Mouse (Mus musculus): ENCODE data around the gene Hdc. TPM values are rescaled to one million over a fixed set of nuclear protein-coding genes. Genes with fewer than 3 reads are reported as not detected.

The Hdc gene
- total and polyA plus RNA-seq, 3 experiments, result 2.8 to 5.5 TPM; not detected in 1

- Histone ChIP-seq H3K36me3 (ENCODE audit: control insufficient read depth in 1 of 2, insufficient read depth in 2 of 2, low read length in 2 of 2) (peaks cover 0 to 6% of the 10 kb centered on the region in 2 experiments; a peak in 2 of 4 replicates), H3K27ac (ENCODE audit: control insufficient read depth, low read depth, low read length) (no peak overlapping the region), H3K4me3 (ENCODE audit: control insufficient read depth in 1 of 2, insufficient read depth in 1 of 2, low read depth in 2 of 2, low read length in 2 of 2) (no peak overlapping the region), H3K4me1 (ENCODE audit: control insufficient read depth in 1 of 2, insufficient read depth in 2 of 2, low read length in 2 of 2) (peaks cover 6 to 15% of the 10 kb centered on the region in 2 experiments), H3K9ac (ENCODE audit: control insufficient read depth, low read depth, low read length, poor library complexity, severe bottlenecking) (no peak overlapping the region), H3K9me3 (replicated peaks; ENCODE audit: insufficient read depth, low read length) (no peaks in the 10 kb centered on the region), H3K79me2 (ENCODE audit: control insufficient read depth, insufficient read depth, low read length, poor library complexity) (no peaks in the 10 kb centered on the region), H3K27me3 (ENCODE audit: control insufficient read depth in 1 of 2, insufficient read depth in 2 of 2, low read length in 2 of 2) (no peaks in the 10 kb centered on the region)
- TF ChIP-seq RAD21 (IDR thresholded peaks at IDR 0.05; ENCODE audit: low read depth, low read length) (peak; percentile 80), MAZ (IDR thresholded peaks at IDR 0.05; ENCODE audit: low read depth, low read length) (peak; percentile 68; the same call in 1 of the 2 replicates), ZC3H11A (IDR thresholded peaks at IDR 0.05; ENCODE audit: low read depth, low read length) (peak; percentile 79), CTCF (IDR thresholded peaks at IDR 0.05 in 2 of 3, conservative IDR thresholded peaks at IDR 0.05 in 1 of 3; ENCODE audit: control insufficient read depth in 1 of 3, insufficient read depth in 1 of 3, low read depth in 2 of 3, low read length in 3 of 3, poor library complexity in 1 of 3, severe bottlenecking in 1 of 3) (peak in 2 of 3 experiments; percentile 47 to 73; a peak in 4 of 6 replicates), MEF2A (IDR thresholded peaks at IDR 0.05; ENCODE audit: extremely low read depth, insufficient replicate concordance, low read depth, low read length, poor library complexity, severe bottlenecking) (no peak), SMC3 (IDR thresholded peaks at IDR 0.05; ENCODE audit: low read depth, low read length) (peak; percentile 80)
- DNase-seq (ENCODE audit: low read depth, low spot score), result peak; percentile 74
Measured at GRCm38 (mm10) chr2:126599005-126599404, 20.1 kb downstream of the Hdc start.

GRCm38 (mm10) chr2:126598359-126598758 lies 20.7 kb downstream of the Hdc start:
- Histone ChIP-seq H3K4me3 (ENCODE audit: control insufficient read depth in 1 of 2, insufficient read depth in 1 of 2, low read depth in 2 of 2, low read length in 2 of 2) (peak overlapping the region; percentile 58 to 82; a peak in 3 of 4 replicates), H3K9me3 (replicated peaks; ENCODE audit: insufficient read depth, low read length) (no peaks in the 10 kb centered on the region), H3K27me3 (ENCODE audit: control insufficient read depth in 1 of 2, insufficient read depth in 2 of 2, low read length in 2 of 2) (no peaks in the 10 kb centered on the region), H3K9ac (ENCODE audit: control insufficient read depth, low read depth, low read length, poor library complexity, severe bottlenecking) (no peak overlapping the region), H3K4me1 (ENCODE audit: control insufficient read depth in 1 of 2, insufficient read depth in 2 of 2, low read length in 2 of 2) (peaks cover 6 to 15% of the 10 kb centered on the region in 2 experiments), H3K79me2 (ENCODE audit: control insufficient read depth, insufficient read depth, low read length, poor library complexity) (no peaks in the 10 kb centered on the region), H3K27ac (ENCODE audit: control insufficient read depth, low read depth, low read length) (no peak overlapping the region), H3K36me3 (ENCODE audit: control insufficient read depth in 1 of 2, insufficient read depth in 2 of 2, low read length in 2 of 2) (peaks cover 0 to 6% of the 10 kb centered on the region in 2 experiments; a peak in 2 of 4 replicates)
- TF ChIP-seq CTCF (IDR thresholded peaks at IDR 0.05 in 2 of 3, conservative IDR thresholded peaks at IDR 0.05 in 1 of 3; ENCODE audit: control insufficient read depth in 1 of 3, insufficient read depth in 1 of 3, low read depth in 2 of 3, low read length in 3 of 3, poor library complexity in 1 of 3, severe bottlenecking in 1 of 3), result peak in 1 of 3 experiments; percentile 28; a peak in 2 of 6 replicates
- TF ChIP-seq MAZ (IDR thresholded peaks at IDR 0.05; ENCODE audit: low read depth, low read length), result no peak
- DNase-seq (ENCODE audit: low read depth, low spot score), result no peak

- peak overlapping the region; percentile 54 for H3K9ac ChIP-seq (ENCODE audit: control insufficient read depth, low read depth, low read length, poor library complexity, severe bottlenecking)
- peak overlapping the region; percentile 58 to 82 for H3K4me3 ChIP-seq (ENCODE audit: control insufficient read depth in 1 of 2, insufficient read depth in 1 of 2, low read depth in 2 of 2, low read length in 2 of 2)
- no peaks in the 10 kb centered on the region for H3K79me2 ChIP-seq (ENCODE audit: control insufficient read depth, insufficient read depth, low read length, poor library complexity)
- peaks cover 0 to 2% of the 10 kb centered on the region in 2 experiments; a peak in 2 of 4 replicates for H3K36me3 ChIP-seq (ENCODE audit: control insufficient read depth in 1 of 2, insufficient read depth in 2 of 2, low read length in 2 of 2)
- H3K4me1 ChIP-seq (ENCODE audit: control insufficient read depth in 1 of 2, insufficient read depth in 2 of 2, low read length in 2 of 2), result peaks cover 3 to 11% of the 10 kb centered on the region in 2 experiments; a peak in 3 of 4 replicates
- DNase-seq (ENCODE audit: low read depth, low spot score), result peak; percentile 58
- H3K27me3 ChIP-seq (ENCODE audit: control insufficient read depth in 1 of 2, insufficient read depth in 2 of 2, low read length in 2 of 2), result no peaks in the 10 kb centered on the region
- no peaks in the 10 kb centered on the region for H3K9me3 ChIP-seq (replicated peaks; ENCODE audit: insufficient read depth, low read length)
- H3K27ac ChIP-seq (ENCODE audit: control insufficient read depth, low read depth, low read length), result 0 out of 2 replicates have a peak overlapping the region, but pooled peaks have one; percentile 24
- TF ChIP-seq CHD1 (IDR thresholded peaks at IDR 0.05; ENCODE audit: low read depth, low read length), result no peak
- TF ChIP-seq MXI1 (IDR thresholded peaks at IDR 0.05; ENCODE audit: low read depth, low read length), result peak; percentile 71
- no peak for TF ChIP-seq TAL1 (IDR thresholded peaks at IDR 0.05; ENCODE audit: low read length)
- no peak for TF ChIP-seq CHD2 (IDR thresholded peaks at IDR 0.05; ENCODE audit: low read length)
- TF ChIP-seq EP300 (IDR thresholded peaks at IDR 0.05; ENCODE audit: low read depth in 1 of 2, low read length in 2 of 2), result no peak
- no peak for TF ChIP-seq KAT2A (conservative IDR thresholded peaks at IDR 0.05; ENCODE audit: low read depth, low read length)
- no peak for TF ChIP-seq POLR2AphosphoS5 (IDR thresholded peaks at IDR 0.05; ENCODE audit: borderline replicate concordance, low read depth, low read length)
- no peak for TF ChIP-seq GATA1 (IDR thresholded peaks at IDR 0.05; ENCODE audit: low read depth, low read length)
- TF ChIP-seq USF2 (IDR thresholded peaks at IDR 0.05; ENCODE audit: borderline replicate concordance in 1 of 2, insufficient read depth in 1 of 2, low read depth in 1 of 2, low read length in 2 of 2), result no peak
- TF ChIP-seq SIN3A (IDR thresholded peaks at IDR 0.05; ENCODE audit: low read length), result peak; percentile 11; the same call in 1 of the 2 replicates
- TF ChIP-seq CTCF (IDR thresholded peaks at IDR 0.05 in 2 of 3, conservative IDR thresholded peaks at IDR 0.05 in 1 of 3; ENCODE audit: control insufficient read depth in 1 of 3, insufficient read depth in 1 of 3, low read depth in 2 of 3, low read length in 3 of 3, poor library complexity in 1 of 3, severe bottlenecking in 1 of 3), result no peak
- TF ChIP-seq MAZ (IDR thresholded peaks at IDR 0.05; ENCODE audit: low read depth, low read length), result no peak
- no peak for TF ChIP-seq TBP (IDR thresholded peaks at IDR 0.05; ENCODE audit: low read depth, low read length)
- TF ChIP-seq POLR2AphosphoS2 (IDR thresholded peaks at IDR 0.05; ENCODE audit: low read length), result no peak
- TF ChIP-seq RCOR1 (IDR thresholded peaks at IDR 0.05; ENCODE audit: low read depth, low read length), result no peak
- no peak for TF ChIP-seq TCF12 (IDR thresholded peaks at IDR 0.05; ENCODE audit: low read depth, low read length)
- TF ChIP-seq JUND (IDR thresholded peaks at IDR 0.05; ENCODE audit: low read depth, low read length), result no peak
Measured at GRCm38 (mm10) chr2:126597279-126598241, 21.5 kb downstream of the Hdc start.
